Mouse (Mus musculus) gastrocnemius, adult 8-10 months (tissue): Measurements from ENCODE around the gene Hist1h2bl. TPM values are rescaled to one million over a fixed set of nuclear protein-coding genes. Genes with fewer than 3 reads are reported as not detected.

Experiments
- microRNA-seq: library from miRNA; unstranded; fragments of <30 nt; microRNA quantifications from one replicate; pipeline ENCODE4 v1.2.0, GENCODE M21; 2022
- total RNA-seq, 4 experiments: library from RNA; stranded (reverse); gene quantifications; 2 replicates each; pipeline ENCODE4 v1.2.4; 2022

Hist1h2bl gene
- total RNA-seq, 4 experiments from 2014 or later, result 0.99 to 6.6 (median 3.4) TPM

Small RNAs within 50 kb of the gene (microRNA-seq; reads per million reads assigned to microRNA genes)
- not detected for gene Gm44357
- gene Gm44367, result not detected
- gene Gm44454, result not detected

Other genes starting within 250 kb of the Hist1h2bl start
- under 1 TPM in 3 of 4 experiments, not detected in 1; 0.19 to 0.22 (median 0.20) TPM for gene Nkapl, start 247.6 kb downstream of the Hist1h2bl start, total RNA-seq
- gene Zkscan4, start 237.2 kb downstream of the Hist1h2bl start, total RNA-seq, result 1 to 10 TPM in 1 of 4 experiments, under 1 TPM in 3; 0.27 to 1.1 (median 0.43) TPM
- not detected for gene Gm10065, start 236.7 kb downstream of the Hist1h2bl start, total RNA-seq
- gene AK157302, start 220.9 kb downstream of the Hist1h2bl start, total RNA-seq, result 10 to 100 TPM; 20.3 to 26.8 (median 22.2) TPM
- 100 to 1,000 TPM in 1 of 4 experiments, 10 to 100 TPM in 3; 74.4 to 112 (median 87.3) TPM for gene Gm11273, start 214.7 kb downstream of the Hist1h2bl start, total RNA-seq
- 1 to 10 TPM; 4.6 to 9.3 (median 7.2) TPM for gene Zkscan8, start 185.0 kb downstream of the Hist1h2bl start, total RNA-seq
- not detected for gene Olfr1366, start 173.3 kb downstream of the Hist1h2bl start, total RNA-seq
- not detected for gene Olfr1535, start 156.2 kb downstream of the Hist1h2bl start, total RNA-seq
- gene Olfr1364, start 134.4 kb downstream of the Hist1h2bl start, total RNA-seq, result not detected
- not detected for gene Olfr1362, start 102.1 kb downstream of the Hist1h2bl start, total RNA-seq
- not detected for gene Olfr11, start 73.6 kb downstream of the Hist1h2bl start, total RNA-seq
- not detected for gene Olfr1361, start 52.8 kb downstream of the Hist1h2bl start, total RNA-seq
- not detected for gene Olfr1360, start 38.7 kb downstream of the Hist1h2bl start, total RNA-seq
- not detected for gene Olfr1359, start 18.0 kb downstream of the Hist1h2bl start, total RNA-seq
- gene Hist1h2ai, start 279 bp upstream of the Hist1h2bl start, total RNA-seq, result 1 to 10 TPM in 3 of 4 experiments, not detected in 1; 1.8 to 3.3 (median 2.6) TPM
- not detected for gene Hist1h3h, start 1.5 kb upstream of the Hist1h2bl start, total RNA-seq
- not detected for gene Hist1h2bm, start 5.9 kb upstream of the Hist1h2bl start, total RNA-seq
- 1 to 10 TPM in 1 of 4 experiments, under 1 TPM in 2, not detected in 1; 0.67 to 1.6 (median 0.90) TPM for gene Hist1h4j, start 18.9 kb upstream of the Hist1h2bl start, total RNA-seq
- gene Hist1h4k, start 34.4 kb upstream of the Hist1h2bl start, total RNA-seq, result 10 to 100 TPM in 1 of 4 experiments, 1 to 10 TPM in 3; 5.0 to 10.8 (median 6.7) TPM
- not detected for gene Hist1h2ak, start 37.7 kb upstream of the Hist1h2bl start, total RNA-seq
- 1 to 10 TPM in 2 of 4 experiments, not detected in 2; 1.5 to 1.8 TPM for gene Hist1h2bn, start 38.0 kb upstream of the Hist1h2bl start, total RNA-seq
- gene Hist1h1b, start 64.5 kb upstream of the Hist1h2bl start, total RNA-seq, result 1 to 10 TPM in 1 of 4 experiments, under 1 TPM in 2, not detected in 1; 0.40 to 1.2 (median 0.70) TPM
- 10 to 100 TPM in 3 of 4 experiments, 1 to 10 TPM in 1; 9.4 to 19.6 (median 16.7) TPM for gene Hist1h3i, start 67.2 kb upstream of the Hist1h2bl start, total RNA-seq
- not detected for gene Hist1h2an, start 71.1 kb upstream of the Hist1h2bl start, total RNA-seq
- gene Hist1h2bp, start 71.3 kb upstream of the Hist1h2bl start, total RNA-seq, result 1 to 10 TPM in 1 of 4 experiments, under 1 TPM in 1, not detected in 2; 0.73 to 2.1 TPM
- gene Hist1h2bq, start 94.1 kb upstream of the Hist1h2bl start, total RNA-seq, result 10 to 100 TPM; 13.3 to 26.7 (median 21.1) TPM
- 1 to 10 TPM in 1 of 4 experiments, not detected in 3; 3.4 TPM for gene Hist1h2ao, start 94.3 kb upstream of the Hist1h2bl start, total RNA-seq
- gene Hist1h4m, start 95.6 kb upstream of the Hist1h2bl start, total RNA-seq, result 10 to 100 TPM; 49.7 to 72.4 (median 56.2) TPM
- 10 to 100 TPM in 1 of 4 experiments, 1 to 10 TPM in 1, not detected in 2; 9.2 to 18.0 TPM for gene Hist1h4n, start 116.1 kb upstream of the Hist1h2bl start, total RNA-seq
- 1 to 10 TPM in 2 of 4 experiments, not detected in 2; 1.4 to 2.6 TPM for gene Hist1h2ap, start 117.4 kb upstream of the Hist1h2bl start, total RNA-seq
- gene Hist1h2br, start 117.6 kb upstream of the Hist1h2bl start, total RNA-seq, result 10 to 100 TPM; 13.3 to 26.6 (median 21.0) TPM
- 1 to 10 TPM in 1 of 4 experiments, under 1 TPM in 3; 0.48 to 1.4 (median 0.80) TPM for gene Zfp184, start 229.0 kb upstream of the Hist1h2bl start, total RNA-seq